Mouse (Mus musculus) retina, postnatal 1 day (tissue): ENCODE measurements at regions not wholly inside any gene's neighbourhood (a gene's known extent, or its start where the extent isn't known, plus 50 kb on each side); places are given as distances from the start of the nearest gene placed in this dataset.

Source experiments
- DNase-seq: peaks from one replicate; pipeline ENCODE4 v3.0.0-alpha.2; 2012

GRCm38 (mm10) chr9:99800076-99800475, 75.9 kb downstream of the Sox14 start:
- peak; percentile 65 for DNase-seq

- peak; percentile 98 for DNase-seq
These were observed 76.5 kb downstream of the Sox14 start for GRCm38 (mm10) chr9:99799387-99800021.

- DNase-seq = peak; percentile 86
These were observed 78.8 kb downstream of the Sox14 start for GRCm38 (mm10) chr9:99797066-99797770.

GRCm38 (mm10) chr9:99792700-99793099, 75.6 kb upstream of the Cldn18 start:
- DNase-seq = no peak

GRCm38 (mm10) chr9:99786864-99787263, 69.8 kb upstream of the Cldn18 start:
- DNase-seq = no peak

- peak; percentile 96 for DNase-seq
These were observed 66.1 kb upstream of the Cldn18 start for GRCm38 (mm10) chr9:99783156-99783555.

- DNase-seq = peak; percentile 82
These were observed 65.5 kb upstream of the Cldn18 start for GRCm38 (mm10) chr9:99782364-99783119.

- DNase-seq = peak; percentile 60
These were observed 61.8 kb upstream of the Cldn18 start for GRCm38 (mm10) chr9:99778871-99779270.

GRCm38 (mm10) chr9:99770696-99771095, 53.6 kb upstream of the Cldn18 start:
- DNase-seq = peak; percentile 87
